Mouse (Mus musculus) lung, postnatal 0 days (tissue): ENCODE data around the gene Ticrr.

ENCODE experiments used
- CTCF ChIP-seq: IDR thresholded peaks from 2 replicates; pipeline ENCODE4 v1.5.1; 2016; ENCODE audit warnings: antibody characterized with exemption, mild to moderate bottlenecking
- EP300 ChIP-seq: IDR thresholded peaks from 2 replicates; pipeline ENCODE4 v1.6.1; 2016; ENCODE audit warnings: antibody characterized with exemption, mild to moderate bottlenecking, control low read depth

DNA sequence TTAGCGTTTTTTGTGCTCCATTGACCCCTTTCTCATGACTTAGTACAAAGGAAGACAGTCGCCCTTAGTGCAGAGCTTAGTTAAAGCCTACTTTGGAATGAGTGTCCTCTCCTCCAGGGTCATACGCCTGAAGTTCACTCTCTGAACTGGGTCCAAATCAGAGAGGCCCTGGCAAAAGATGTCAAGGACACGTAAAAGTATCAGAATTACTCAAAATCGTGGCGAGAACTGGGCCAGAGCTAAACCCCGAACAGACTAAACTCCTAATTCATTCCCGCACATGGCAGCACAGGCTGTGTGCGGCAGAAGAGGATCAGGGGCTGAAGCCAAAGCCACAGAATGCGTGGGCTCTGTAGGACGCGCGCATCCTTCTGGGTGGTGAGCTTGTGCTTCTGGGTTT, 71.4 kb downstream of the Ticrr start:
- TF ChIP-seq CTCF, result no peak
- no peak for TF ChIP-seq EP300
